Mouse (Mus musculus): ENCODE data around the gene Chst11.

GRCm38 (mm10) chr10:83134896-83135295, 149.6 kb downstream of the Chst11 start:
- TF ChIP-seq CTCF (IDR thresholded peaks at IDR 0.05 in 2 of 3, conservative IDR thresholded peaks at IDR 0.05 in 1 of 3; ENCODE audit: control insufficient read depth in 1 of 3, insufficient read depth in 1 of 3, low read depth in 2 of 3, low read length in 3 of 3, poor library complexity in 1 of 3, severe bottlenecking in 1 of 3), result no peak
- TF ChIP-seq POLR2A (IDR thresholded peaks at IDR 0.05; ENCODE audit: control insufficient read depth in 1 of 2, insufficient read depth in 1 of 2, low read depth in 1 of 2, low read length in 2 of 2, poor library complexity in 1 of 2), result no peak
- no peak for TF ChIP-seq MEF2A (IDR thresholded peaks at IDR 0.05; ENCODE audit: extremely low read depth, insufficient replicate concordance, low read depth, low read length, poor library complexity, severe bottlenecking)
- no peak for TF ChIP-seq CHD1 (IDR thresholded peaks at IDR 0.05; ENCODE audit: low read depth, low read length)
- no peak for TF ChIP-seq RAD21 (IDR thresholded peaks at IDR 0.05; ENCODE audit: low read depth, low read length)
